Mouse (Mus musculus) forebrain, embryonic 14.5 days (tissue): Measurements from ENCODE around the gene Frmd5. TPM values are rescaled to one million over a fixed set of nuclear protein-coding genes. Genes with fewer than 3 reads are reported as not detected.

ENCODE experiments used
- ATAC-seq: fragments of 200-750 bp; cut with Nextera tagmentation; 2 replicates; pipeline ENCODE4 v1.8.0; 2017; ENCODE audit warnings: mild to moderate bottlenecking, moderate library complexity
- DNase-seq: peaks from one replicate; pipeline ENCODE4 v3.0.0-alpha.2; 2015; ENCODE audit warnings: low spot score
- H3K27ac ChIP-seq: fragments of 300-500 bp; sonication (generic); 2 replicates; pipeline ENCODE4 v1.5.1; 2014; ENCODE audit warnings: low read depth, mild to moderate bottlenecking, control low read depth, low read length, moderate library complexity
- H3K27me3 ChIP-seq: fragments of 300-500 bp; sonication (generic); replicated peaks from 2 replicates; pipeline ENCODE4 v1.6.1; 2014; ENCODE audit warnings: low read length, control low read depth, mixed read lengths; ENCODE audit not compliant: control insufficient read depth, insufficient read depth
- H3K36me3 ChIP-seq: fragments of 300-500 bp; sonication (generic); 2 replicates; pipeline ENCODE4 v1.6.1; 2014; ENCODE audit warnings: low read length, control low read depth; ENCODE audit not compliant: control insufficient read depth, insufficient read depth
- H3K4me1 ChIP-seq: fragments of 300-500 bp; sonication (generic); 2 replicates; pipeline ENCODE4 v1.6.1; 2014; ENCODE audit warnings: antibody characterized with exemption, low read length, control low read depth; ENCODE audit not compliant: control insufficient read depth, insufficient read depth
- H3K4me2 ChIP-seq: fragments of 300-500 bp; sonication (generic); 2 replicates; pipeline ENCODE4 v1.6.1; 2014; ENCODE audit warnings: mild to moderate bottlenecking, control low read depth, low read length
- H3K4me3 ChIP-seq: fragments of 300-500 bp; sonication (generic); 2 replicates; pipeline ENCODE4 v1.5.1; 2014; ENCODE audit warnings: low read depth, low read length, control low read depth
- H3K9ac ChIP-seq: fragments of 300-500 bp; sonication (generic); 2 replicates; pipeline ENCODE4 v1.6.1; 2014; ENCODE audit warnings: mild to moderate bottlenecking, low read length, control low read depth, moderate library complexity
- H3K9me3 ChIP-seq: fragments of 300-500 bp; sonication (generic); replicated peaks from 2 replicates; pipeline ENCODE4 v1.6.1; 2016; ENCODE audit warnings: low read length, control low read depth, mixed read lengths; ENCODE audit not compliant: control insufficient read depth
- WGBS: fragments of 180-500 bp; shearing (Covaris S2); extraction: QIAGEN DNeasy Blood & Tissue Kit; methylation state at CpG from one replicate; pipeline ENCODE4 v1.1.7; 2014; 5-methylcytosine and 5-hydroxymethylcytosine counted together
- polyA plus RNA-seq: library from polyadenylated mRNA; unstranded; fragments of >200 nt; fragmentation: Nextera tagmentation; extraction: Ambion mirVana; gene quantifications from 2 replicates; pipeline ENCODE4 v1.2.1, GENCODE M21; 2014

Gene Frmd5
- 26.9 and 29.1 TPM in 2 replicates for polyA plus RNA-seq

DNA sequence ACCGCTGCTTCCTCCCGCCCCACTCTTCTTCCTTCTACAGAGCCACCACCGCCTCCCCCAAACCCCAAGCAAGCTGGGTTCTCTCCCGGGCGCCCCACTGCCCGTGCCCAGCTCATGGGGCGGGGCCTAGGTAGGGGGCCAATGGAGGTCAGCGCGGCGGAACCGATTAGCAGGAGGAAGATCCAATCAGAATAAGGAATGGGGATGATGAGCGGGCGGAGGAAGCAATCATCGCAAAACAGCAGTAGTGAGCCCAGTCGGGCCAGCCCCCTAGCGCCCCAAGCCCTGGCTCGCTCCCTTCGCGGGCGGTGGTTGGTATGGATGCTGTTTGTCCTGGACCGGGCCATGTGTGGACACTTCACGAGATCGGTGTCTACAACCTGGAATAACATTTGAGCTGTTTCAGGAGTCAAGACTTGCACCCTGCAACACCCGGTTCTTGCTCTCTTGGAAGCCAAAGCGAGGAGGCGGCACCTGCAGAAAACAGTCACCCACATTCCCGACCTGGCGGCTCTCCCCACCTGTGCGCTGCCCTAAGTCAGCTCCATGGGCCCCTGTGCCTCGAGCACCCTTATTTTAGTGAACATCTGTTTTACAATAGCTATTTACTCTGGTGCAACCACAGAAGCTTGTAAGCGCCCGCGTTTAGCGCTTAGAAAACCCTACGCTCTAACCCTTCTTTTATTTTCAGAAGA lies at the start of gene Frmd5:
Gene Frmd5 (minus strand): TSS at position 129 of the 695 bp plus-strand sequence.
- Histone ChIP-seq H3K36me3 (no peaks in the 10 kb centered on the region), H3K4me2 (peak within 1 kb of the TSS; percentile 76), H3K27me3 (no peaks in the 10 kb centered on the region), H3K9ac (peak within 1 kb of the TSS; percentile 97), H3K4me3 (peak within 1 kb of the TSS; percentile 91), H3K4me1 (peaks cover 12% of the 10 kb centered on the region; the same call in 1 of the 2 replicates), H3K9me3 (no peaks in the 10 kb centered on the region), H3K27ac (peak within 1 kb of the TSS; percentile 96)
- under 1% methylated on average over 34 of the region's 35 CpGs for WGBS
- ATAC-seq (peak; percentile 97), DNase-seq (peak; percentile 98)

GRCm38 (mm10) chr2:121853974-121854373 lies 47.1 kb upstream of the Frmd5 start:
- Histone ChIP-seq H3K4me1 (no peaks in the 10 kb centered on the region), H3K9ac (no peak overlapping the region), H3K36me3 (no peaks in the 10 kb centered on the region), H3K27me3 (no peaks in the 10 kb centered on the region), H3K4me2 (no peak overlapping the region), H3K9me3 (no peaks in the 10 kb centered on the region), H3K27ac (no peak overlapping the region), H3K4me3 (no peak overlapping the region)
- no peak for DNase-seq
- ATAC-seq: no peak
- WGBS: 89% methylated on average over 3 of the region's 3 CpGs

DNA sequence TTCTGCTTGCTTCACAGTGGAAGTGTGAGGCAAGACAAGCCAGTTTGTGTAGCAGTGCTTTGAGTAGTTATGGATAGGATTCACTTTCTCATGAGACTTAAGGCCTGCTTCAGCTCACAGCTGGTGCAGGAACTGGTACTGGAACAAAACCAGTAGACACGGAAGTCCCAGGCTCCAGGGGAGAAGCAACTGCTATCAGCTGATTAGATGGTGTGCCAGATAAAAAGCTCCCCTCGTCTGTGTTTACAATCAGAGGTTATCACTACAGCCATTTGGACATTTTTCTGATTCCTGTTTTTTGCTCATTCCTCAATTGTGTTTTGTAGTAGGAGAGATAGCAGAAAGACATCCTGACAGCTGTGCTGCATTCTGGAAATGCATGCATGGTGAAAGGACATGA lies 45.2 kb upstream of the Frmd5 start:
- no peaks in the 10 kb centered on the region for H3K4me1 ChIP-seq
- no peaks in the 10 kb centered on the region for H3K36me3 ChIP-seq
- 76% methylated on average over 2 of the region's 2 CpGs for WGBS
- no peaks in the 10 kb centered on the region for H3K9me3 ChIP-seq
- ATAC-seq (no peak), DNase-seq (no peak)
- no peak overlapping the region for H3K27ac ChIP-seq
- no peaks in the 10 kb centered on the region for H3K27me3 ChIP-seq
- no peak overlapping the region for H3K9ac ChIP-seq
- H3K4me3 ChIP-seq: no peak overlapping the region
- no peak overlapping the region for H3K4me2 ChIP-seq

- no peak for DNase-seq
- no peak overlapping the region for H3K27ac ChIP-seq
- no peaks in the 10 kb centered on the region for H3K4me1 ChIP-seq
- no peak overlapping the region for H3K4me2 ChIP-seq
- no peak for ATAC-seq
- WGBS: 72% methylated on average over 8 of the region's 8 CpGs
- H3K9ac ChIP-seq: no peak overlapping the region
- no peaks in the 10 kb centered on the region for H3K27me3 ChIP-seq
- H3K9me3 ChIP-seq: no peaks in the 10 kb centered on the region
- no peaks in the 10 kb centered on the region for H3K36me3 ChIP-seq
- H3K4me3 ChIP-seq: no peak overlapping the region
Observed at GRCm38 (mm10) chr2:121846050-121846449, 39.2 kb upstream of the Frmd5 start.

DNA sequence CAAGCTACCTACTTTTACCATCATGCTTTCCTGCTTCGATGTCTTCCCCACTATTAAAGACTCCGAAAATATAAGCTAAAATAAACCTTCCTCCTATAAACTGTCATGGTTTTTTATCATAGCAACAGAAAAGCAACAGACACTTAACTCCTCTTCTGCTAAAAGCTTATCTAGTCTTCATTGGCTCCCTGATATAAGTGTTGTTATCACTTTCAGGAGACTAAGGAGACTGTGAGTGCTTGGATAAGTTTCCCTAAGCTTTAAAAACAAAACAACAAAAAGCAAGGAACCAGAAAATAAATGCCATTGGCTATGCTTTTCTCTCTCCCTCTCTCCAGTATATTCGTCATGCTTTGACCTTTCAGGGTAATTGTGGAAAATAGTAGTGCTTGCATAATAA lies 35.4 kb upstream of the Frmd5 start:
- H3K4me2 ChIP-seq: no peak overlapping the region
- H3K36me3 ChIP-seq: no peaks in the 10 kb centered on the region
- H3K4me3 ChIP-seq: no peak overlapping the region
- no peak overlapping the region for H3K9ac ChIP-seq
- DNase-seq: no peak
- WGBS: 84% methylated on average over 3 of the region's 3 CpGs
- no peaks in the 10 kb centered on the region for H3K4me1 ChIP-seq
- H3K9me3 ChIP-seq: no peaks in the 10 kb centered on the region
- H3K27ac ChIP-seq: no peak overlapping the region
- H3K27me3 ChIP-seq: no peaks in the 10 kb centered on the region
- no peak for ATAC-seq

DNA sequence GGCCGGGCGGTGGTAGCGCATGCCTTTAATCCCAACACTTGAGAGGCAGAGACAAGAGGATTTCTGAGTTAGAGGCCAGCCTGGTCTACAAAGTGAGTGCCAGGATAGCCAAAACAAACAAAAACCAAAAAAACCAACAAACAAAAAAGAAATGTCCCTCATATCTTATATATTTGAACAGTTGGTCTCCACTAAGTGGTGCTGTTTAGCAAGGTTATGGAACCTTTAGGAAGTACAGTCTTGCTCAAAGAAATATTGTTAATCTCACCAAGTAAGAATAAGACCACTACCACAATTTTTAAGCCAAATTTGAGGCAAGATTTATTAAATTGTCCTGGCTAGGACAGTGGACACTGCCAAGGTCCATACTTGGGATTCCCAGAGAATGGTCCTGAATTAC lies 34.6 kb upstream of the Frmd5 start:
- H3K27ac ChIP-seq: no peak overlapping the region
- no peaks in the 10 kb centered on the region for H3K4me1 ChIP-seq
- no peak for DNase-seq
- ATAC-seq: no peak
- WGBS: 96% methylated on average over 3 of the region's 3 CpGs
- no peak overlapping the region for H3K4me3 ChIP-seq
- H3K9ac ChIP-seq: no peak overlapping the region
- H3K36me3 ChIP-seq: no peaks in the 10 kb centered on the region
- H3K27me3 ChIP-seq: no peaks in the 10 kb centered on the region
- H3K4me2 ChIP-seq: no peak overlapping the region
- no peaks in the 10 kb centered on the region for H3K9me3 ChIP-seq

- DNase-seq (no peak), ATAC-seq (no peak)
- no peaks in the 10 kb centered on the region for H3K36me3 ChIP-seq
- H3K4me2 ChIP-seq: no peak overlapping the region
- WGBS: 45% methylated on average over 3 of the region's 3 CpGs
- no peak overlapping the region for H3K9ac ChIP-seq
- no peak overlapping the region for H3K27ac ChIP-seq
- no peak overlapping the region for H3K4me3 ChIP-seq
- H3K9me3 ChIP-seq: no peaks in the 10 kb centered on the region
- H3K4me1 ChIP-seq: no peaks in the 10 kb centered on the region
- no peaks in the 10 kb centered on the region for H3K27me3 ChIP-seq
Observed at GRCm38 (mm10) chr2:121834926-121835325, 28.0 kb upstream of the Frmd5 start.

DNA sequence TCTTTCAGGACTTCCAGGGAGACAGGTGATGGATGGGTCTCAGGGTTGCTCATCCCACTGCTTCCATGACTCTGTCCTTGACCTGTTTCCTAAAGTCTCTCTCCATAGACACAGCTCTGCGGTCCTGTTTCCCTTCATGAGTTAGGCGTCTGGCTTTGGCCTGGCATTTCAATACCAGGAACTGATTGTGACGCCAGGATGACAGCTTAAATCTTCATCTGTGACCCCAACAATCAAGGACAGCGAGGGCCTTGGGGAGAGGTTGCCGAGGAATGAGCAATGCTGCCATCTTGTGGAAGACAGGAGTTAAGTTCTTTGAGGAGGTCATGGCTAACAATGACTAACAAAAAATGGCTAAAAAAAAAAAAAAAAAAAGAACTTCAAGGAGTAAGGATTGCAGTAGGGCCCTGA lies 25.6 kb upstream of the Frmd5 start:
- no peak overlapping the region for H3K9ac ChIP-seq
- no peaks in the 10 kb centered on the region for H3K9me3 ChIP-seq
- H3K27ac ChIP-seq: no peak overlapping the region
- no peak overlapping the region for H3K4me3 ChIP-seq
- no peak overlapping the region for H3K4me2 ChIP-seq
- WGBS: 11% methylated on average over 5 of the region's 5 CpGs
- no peaks in the 10 kb centered on the region for H3K4me1 ChIP-seq
- DNase-seq (peak; percentile 85), ATAC-seq (peak; percentile 75)
- no peaks in the 10 kb centered on the region for H3K27me3 ChIP-seq
- H3K36me3 ChIP-seq: no peaks in the 10 kb centered on the region

DNA sequence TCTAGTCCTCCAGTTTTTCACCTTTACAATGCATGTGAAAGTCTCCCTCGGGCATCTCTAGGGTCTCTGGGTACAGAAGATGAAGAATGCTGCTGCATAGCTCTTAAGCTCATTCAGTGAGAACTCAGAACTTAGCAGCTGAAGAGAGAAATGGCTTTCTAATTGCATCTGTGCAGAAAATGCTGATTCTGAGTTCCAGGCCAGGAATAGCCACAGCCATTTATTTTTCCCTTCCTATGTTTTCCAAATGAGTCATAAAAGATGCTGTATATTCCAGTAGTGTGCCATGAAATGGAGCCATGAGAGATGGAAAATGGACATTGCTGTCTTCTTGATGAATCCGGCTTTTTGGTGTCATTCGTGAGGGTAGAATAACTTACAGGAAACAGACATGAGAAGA lies 21.5 kb upstream of the Frmd5 start:
- no peak overlapping the region for H3K27ac ChIP-seq
- no peak overlapping the region for H3K9ac ChIP-seq
- DNase-seq (no peak), ATAC-seq (no peak)
- no peak overlapping the region for H3K4me3 ChIP-seq
- H3K9me3 ChIP-seq: no peaks in the 10 kb centered on the region
- 91% methylated on average over 3 of the region's 3 CpGs for WGBS
- no peaks in the 10 kb centered on the region for H3K4me1 ChIP-seq
- no peaks in the 10 kb centered on the region for H3K27me3 ChIP-seq
- H3K4me2 ChIP-seq: no peak overlapping the region
- no peaks in the 10 kb centered on the region for H3K36me3 ChIP-seq
